Mouse (Mus musculus) lung, postnatal 0 days (tissue): Measurements from ENCODE around the gene Cdh13. TPM values are rescaled to one million over a fixed set of nuclear protein-coding genes. Genes with fewer than 3 reads are reported as not detected.
"Not testable (repeated sequence)": the region's sequence is repeated elsewhere in the genome, so short reads cannot be mapped to it uniquely, and the experiment has no call there.

Experiments
- ATAC-seq: fragments of 200-750 bp; cut with Nextera tagmentation; 2 replicates; pipeline ENCODE4 v1.8.0; 2017; ENCODE audit warnings: moderate library complexity
- DNase-seq: peaks from one replicate; pipeline ENCODE4 v3.0.0-alpha.2; 2016; ENCODE audit warnings: low spot score
- H3K27ac ChIP-seq: fragments of 300-500 bp; sonication (generic); 2 replicates; pipeline ENCODE4 v1.5.1; 2014; ENCODE audit warnings: antibody characterized with exemption, mild to moderate bottlenecking, low read length, mixed read lengths
- H3K27me3 ChIP-seq: fragments of 300-500 bp; sonication (generic); replicated peaks from 2 replicates; pipeline ENCODE4 v1.6.1; 2014; ENCODE audit warnings: low read length, mixed read lengths; ENCODE audit not compliant: insufficient read depth
- H3K36me3 ChIP-seq: fragments of 300-500 bp; sonication (generic); 2 replicates; pipeline ENCODE4 v1.6.1; 2014; ENCODE audit warnings: low read length, mixed read lengths; ENCODE audit not compliant: insufficient read depth
- H3K4me1 ChIP-seq: fragments of 300-500 bp; sonication (generic); 2 replicates; pipeline ENCODE4 v1.6.1; 2014; ENCODE audit warnings: antibody characterized with exemption, low read depth, low read length, mixed read lengths; ENCODE audit not compliant: insufficient read depth
- H3K4me2 ChIP-seq: fragments of 300-500 bp; sonication (generic); replicated peaks from 2 replicates; pipeline ENCODE4 v1.6.1; 2014; ENCODE audit warnings: low read depth, mild to moderate bottlenecking, low read length, moderate library complexity, mixed read lengths
- H3K4me3 ChIP-seq: fragments of 300-500 bp; sonication (generic); 2 replicates; pipeline ENCODE4 v1.5.1; 2014; ENCODE audit warnings: low read depth, low read length
- H3K9ac ChIP-seq: fragments of 300-500 bp; sonication (generic); replicated peaks from 2 replicates; pipeline ENCODE4 v1.6.1; 2014; ENCODE audit warnings: low read depth, mild to moderate bottlenecking
- H3K9me3 ChIP-seq: fragments of 300-500 bp; sonication (generic); 2 replicates; pipeline ENCODE4 v1.6.1; 2016; ENCODE audit warnings: low read length, mixed read lengths
- CTCF ChIP-seq: IDR thresholded peaks from 2 replicates; pipeline ENCODE4 v1.5.1; 2016; ENCODE audit warnings: antibody characterized with exemption, mild to moderate bottlenecking
- EP300 ChIP-seq: IDR thresholded peaks from 2 replicates; pipeline ENCODE4 v1.6.1; 2016; ENCODE audit warnings: antibody characterized with exemption, mild to moderate bottlenecking, control low read depth
- WGBS: fragments of 180-500 bp; shearing (Covaris S2); extraction: QIAGEN DNeasy Blood & Tissue Kit; methylation state at CpG from one replicate; pipeline ENCODE4 v1.1.7; 2014; 5-methylcytosine and 5-hydroxymethylcytosine counted together
- polyA plus RNA-seq: library from polyadenylated mRNA; unstranded; fragments of >200 nt; fragmentation: Nextera tagmentation; extraction: Ambion mirVana; gene quantifications from 2 replicates; pipeline ENCODE4 v1.2.1, GENCODE M21; 2015

Cdh13 gene
- polyA plus RNA-seq, 1 experiment from 2014 or later = 8.6 TPM

DNA sequence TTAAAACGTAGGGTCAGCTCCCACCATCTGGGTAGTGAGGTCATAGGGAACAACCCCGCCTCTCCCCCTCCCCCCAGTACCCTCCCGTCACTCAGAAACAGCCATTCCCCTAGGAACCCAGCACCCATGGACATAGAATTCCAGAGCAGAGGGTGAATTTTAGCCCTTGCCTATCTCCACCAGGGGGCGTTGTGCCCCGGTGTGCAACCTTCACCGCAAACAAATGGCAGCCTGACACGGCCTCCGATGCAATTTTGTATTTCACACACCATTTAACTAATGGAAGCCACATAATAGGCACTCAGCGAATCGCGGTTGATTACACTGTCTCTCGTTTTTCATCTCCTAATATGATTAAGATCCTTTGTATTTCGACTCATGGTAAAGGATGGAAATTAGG is 461.5 kb downstream of the Cdh13 start:
- DNase-seq (no peak), ATAC-seq (no peak)
- Histone ChIP-seq H3K4me3 (no peak overlapping the region), H3K36me3 (no peaks in the 10 kb centered on the region), H3K9me3 (no peaks in the 10 kb centered on the region), H3K9ac (no peak overlapping the region), H3K27ac (no peak overlapping the region), H3K27me3 (no peaks in the 10 kb centered on the region), H3K4me2 (no peak overlapping the region), H3K4me1 (no peaks in the 10 kb centered on the region)
- 84% methylated on average over 13 of the region's 13 CpGs for WGBS
- TF ChIP-seq CTCF = no peak
- no peak for TF ChIP-seq EP300

DNA sequence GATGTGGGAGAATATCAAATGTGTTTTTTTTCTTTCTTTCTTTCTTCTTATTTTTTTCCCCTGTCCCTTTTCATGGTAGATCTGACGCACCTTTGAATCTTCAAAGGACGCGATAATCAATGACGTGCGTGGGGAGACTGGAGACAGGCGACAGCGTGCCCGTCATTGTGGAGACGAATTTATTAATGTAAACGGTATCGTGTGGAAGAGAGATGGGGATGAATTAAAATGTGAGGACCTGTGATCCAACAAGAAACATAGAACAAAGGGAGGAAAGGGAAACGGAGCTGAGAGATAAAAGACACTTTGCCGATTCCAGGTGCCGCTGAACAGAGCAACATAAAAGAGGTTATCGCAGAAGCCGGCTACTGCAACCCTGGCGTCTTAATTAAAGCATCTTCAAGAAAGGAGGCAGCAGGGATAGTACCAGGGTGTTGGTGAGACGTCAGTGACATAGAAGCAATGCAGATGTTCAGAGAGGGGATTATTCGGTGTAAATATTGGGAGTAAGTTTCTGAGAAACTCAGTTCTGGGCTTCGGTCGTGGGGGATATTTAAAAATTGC is 464.6 kb downstream of the Cdh13 start:
- H3K27me3 ChIP-seq = no peaks in the 10 kb centered on the region
- H3K9ac ChIP-seq = no peak overlapping the region
- TF ChIP-seq EP300 (no peak), CTCF (no peak)
- ATAC-seq = no peak
- WGBS = 65% methylated on average over 21 of the region's 21 CpGs
- H3K4me3 ChIP-seq = no peak overlapping the region
- no peaks in the 10 kb centered on the region for H3K4me1 ChIP-seq
- no peaks in the 10 kb centered on the region for H3K9me3 ChIP-seq
- no peak overlapping the region for H3K27ac ChIP-seq
- no peak overlapping the region for H3K4me2 ChIP-seq
- DNase-seq = no peak
- H3K36me3 ChIP-seq = no peaks in the 10 kb centered on the region

DNA sequence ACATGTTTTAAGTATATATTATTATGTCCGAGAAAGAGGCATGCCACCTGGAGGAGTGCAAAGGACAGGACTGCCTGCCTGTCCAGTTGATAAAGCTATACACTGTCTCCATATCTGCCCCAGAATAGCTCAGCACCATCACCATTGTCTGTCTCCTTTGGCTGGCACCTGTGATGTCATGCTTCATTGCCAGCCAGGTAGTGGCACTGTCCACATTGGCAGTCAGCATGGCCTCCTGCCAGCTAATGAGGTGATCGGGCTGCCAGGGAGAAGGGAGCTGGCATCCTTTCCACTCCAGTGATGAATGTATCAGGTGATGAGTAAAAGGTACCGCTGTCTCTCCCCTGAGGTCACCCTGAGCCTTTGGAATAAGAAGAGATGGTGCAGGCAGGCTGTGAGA is 465.7 kb downstream of the Cdh13 start:
- TF ChIP-seq EP300 (no peak), CTCF (no peak)
- no peaks in the 10 kb centered on the region for H3K36me3 ChIP-seq
- DNase-seq (no peak), ATAC-seq (no peak)
- no peak overlapping the region for H3K9ac ChIP-seq
- no peak overlapping the region for H3K4me3 ChIP-seq
- no peaks in the 10 kb centered on the region for H3K27me3 ChIP-seq
- H3K4me2 ChIP-seq = no peak overlapping the region
- no peaks in the 10 kb centered on the region for H3K9me3 ChIP-seq
- H3K4me1 ChIP-seq = no peaks in the 10 kb centered on the region
- 98% methylated on average over 3 of the region's 3 CpGs for WGBS
- no peak overlapping the region for H3K27ac ChIP-seq

DNA sequence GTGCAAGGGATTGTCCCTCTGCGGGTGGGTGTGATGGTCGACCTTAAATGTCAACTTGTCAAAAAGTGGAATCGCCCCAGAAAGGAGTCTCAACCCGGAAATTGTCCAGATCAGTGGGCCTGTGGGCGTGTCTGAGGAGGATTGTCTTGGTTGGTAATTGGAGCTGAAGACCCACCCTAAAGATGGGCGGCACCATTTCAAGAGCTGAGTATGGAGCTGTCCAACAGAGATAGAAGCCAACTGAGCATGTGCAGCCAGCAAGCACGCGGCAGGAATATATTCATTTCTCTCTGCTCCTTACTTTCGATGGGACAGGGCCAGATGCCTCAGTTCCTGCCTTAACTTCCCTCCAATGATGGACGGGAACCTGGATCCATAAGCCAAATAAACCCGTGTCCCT is 466.3 kb downstream of the Cdh13 start:
- H3K9ac ChIP-seq = no peak overlapping the region
- no peak overlapping the region for H3K27ac ChIP-seq
- H3K4me3 ChIP-seq = no peak overlapping the region
- ATAC-seq (no peak), DNase-seq (no peak)
- H3K9me3 ChIP-seq = no peaks in the 10 kb centered on the region
- H3K4me2 ChIP-seq = no peak overlapping the region
- 83% methylated on average over 11 of the region's 11 CpGs for WGBS
- no peaks in the 10 kb centered on the region for H3K4me1 ChIP-seq
- no peaks in the 10 kb centered on the region for H3K36me3 ChIP-seq
- no peak for TF ChIP-seq CTCF
- no peak for TF ChIP-seq EP300
- no peaks in the 10 kb centered on the region for H3K27me3 ChIP-seq

DNA sequence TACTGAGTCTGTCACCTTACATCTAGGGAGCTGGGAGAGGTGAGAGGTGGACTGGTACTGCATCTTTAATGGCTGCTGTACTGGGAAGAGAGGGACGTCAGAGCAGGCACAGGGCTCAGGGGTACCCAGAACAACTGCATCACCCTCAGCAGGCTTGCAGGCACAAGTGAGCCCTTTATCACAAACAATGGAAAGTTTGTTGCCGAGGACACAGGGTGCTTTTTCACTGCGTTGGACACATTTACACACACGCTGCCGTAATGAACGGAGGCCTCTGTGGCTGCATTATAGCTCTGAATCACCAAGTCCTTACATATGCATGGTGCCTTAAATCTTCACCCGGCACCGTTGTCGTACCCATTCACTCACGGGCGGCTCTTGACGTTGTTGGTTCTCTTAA is 470.2 kb downstream of the Cdh13 start:
- H3K9ac ChIP-seq = no peak overlapping the region
- no peak overlapping the region for H3K27ac ChIP-seq
- H3K4me3 ChIP-seq = no peak overlapping the region
- no peaks in the 10 kb centered on the region for H3K4me1 ChIP-seq
- no peaks in the 10 kb centered on the region for H3K9me3 ChIP-seq
- TF ChIP-seq EP300 (no peak), CTCF (no peak)
- no peak overlapping the region for H3K4me2 ChIP-seq
- H3K27me3 ChIP-seq = no peaks in the 10 kb centered on the region
- DNase-seq = no peak
- H3K36me3 ChIP-seq = no peaks in the 10 kb centered on the region
- no peak for ATAC-seq
- 87% methylated on average over 12 of the region's 12 CpGs for WGBS

DNA sequence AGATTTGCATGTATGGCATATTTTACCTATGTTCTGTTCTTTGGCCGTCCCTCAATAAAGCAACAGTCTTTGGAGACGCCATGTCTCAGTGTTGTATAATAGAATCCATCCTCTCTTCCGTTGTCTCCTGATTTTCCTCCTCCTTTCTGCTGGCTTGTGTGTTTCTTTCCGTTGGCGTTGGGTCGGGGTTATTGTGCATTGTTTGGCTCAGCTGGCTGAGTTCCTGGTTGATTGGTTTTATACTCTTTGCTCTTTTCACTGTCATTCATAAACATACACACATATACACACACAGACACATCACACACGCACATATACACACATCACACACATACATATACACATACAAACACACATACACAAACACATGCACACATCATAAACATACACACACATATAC is 470.6 kb downstream of the Cdh13 start:
- no peaks in the 10 kb centered on the region for H3K36me3 ChIP-seq
- no peak overlapping the region for H3K4me3 ChIP-seq
- H3K4me1 ChIP-seq = no peaks in the 10 kb centered on the region
- DNase-seq (no peak), ATAC-seq (no peak)
- H3K27ac ChIP-seq = no peak overlapping the region
- 67% methylated on average over 7 of the region's 7 CpGs for WGBS
- H3K27me3 ChIP-seq = no peaks in the 10 kb centered on the region
- no peak overlapping the region for H3K9ac ChIP-seq
- TF ChIP-seq CTCF (no peak), EP300 (no peak)
- H3K4me2 ChIP-seq = no peak overlapping the region
- no peaks in the 10 kb centered on the region for H3K9me3 ChIP-seq

DNA sequence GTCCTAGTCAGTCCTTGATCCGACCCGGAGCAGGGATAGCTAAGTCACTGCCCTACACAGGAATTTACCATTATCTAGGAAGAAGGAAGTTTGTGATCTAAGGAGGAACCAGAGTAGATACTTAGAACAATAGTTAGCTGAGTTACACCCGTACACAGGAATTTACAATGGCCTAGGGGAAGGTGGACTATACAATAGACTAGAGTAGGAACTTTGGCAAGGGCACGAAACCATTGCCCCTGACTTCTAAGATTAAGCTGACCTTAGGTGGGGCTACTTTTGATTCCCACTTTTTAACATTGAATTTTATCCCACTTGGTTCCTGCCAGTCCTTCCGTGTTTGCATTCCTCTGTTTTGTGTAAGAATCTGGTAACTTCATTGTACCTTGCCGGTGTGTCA is 494.0 kb downstream of the Cdh13 start:
- 81% methylated on average over 6 of the region's 6 CpGs for WGBS
- DNase-seq, H3K27me3 ChIP-seq, H3K4me3 ChIP-seq, H3K4me2 ChIP-seq, H3K9ac ChIP-seq, H3K4me1 ChIP-seq, H3K9me3 ChIP-seq, ATAC-seq, H3K27ac ChIP-seq, H3K36me3 ChIP-seq: not testable (repeated sequence)
